Mouse (Mus musculus): Measurements from ENCODE around the gene Ino80.

DNA sequence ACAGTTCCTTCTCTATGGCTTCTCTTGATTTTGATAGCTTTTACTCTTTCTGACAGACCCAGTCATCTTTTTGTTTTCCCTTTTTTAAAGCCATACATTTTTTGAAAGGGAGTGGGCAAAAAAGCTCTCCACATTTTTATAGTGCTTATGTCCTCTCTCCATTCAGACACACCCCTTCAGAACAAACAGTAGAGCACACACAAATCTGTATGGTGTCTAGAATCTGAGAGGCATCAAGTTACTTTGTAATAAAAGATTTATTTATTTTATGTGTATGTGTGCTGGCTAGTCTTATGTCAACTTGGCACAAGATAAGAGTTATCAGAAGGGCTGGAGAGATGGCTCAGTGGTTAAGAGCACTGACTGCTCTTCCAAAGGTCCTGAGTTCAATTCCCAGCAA lies 68.8 kb downstream of the Ino80 start:
- TF ChIP-seq CTCF (IDR thresholded peaks at IDR 0.05; ENCODE audit: low read depth, low read length) = no peak
- TF ChIP-seq POLR2A (IDR thresholded peaks at IDR 0.05; ENCODE audit: extremely low read depth, insufficient read depth, low read length) = no peak
